Mouse (Mus musculus) cerebellum, postnatal 36 days (tissue): ENCODE measurements around the gene Rwdd2a.
"Not testable (repeated sequence)": the region's sequence is repeated elsewhere in the genome, so short reads cannot be mapped to it uniquely, and the experiment has no call there.

ENCODE experiments used
- DNase-seq, 2 experiments: peaks; one replicate each; pipeline ENCODE4 v3.0.0; 2021 to 2022; ENCODE audit warnings: mixed read lengths in 2 of 2

Gene Rwdd2a

GRCm38 (mm10) chr9:86592676-86593668 is 21.2 kb downstream of the Rwdd2a start:
- no peak for DNase-seq

GRCm38 (mm10) chr9:86594357-86594767 is 22.6 kb downstream of the Rwdd2a start:
- not testable (repeated sequence) for DNase-seq

GRCm38 (mm10) chr9:86596983-86597382 is 25.2 kb downstream of the Rwdd2a start:
- DNase-seq: not testable (repeated sequence)

GRCm38 (mm10) chr9:86599723-86600303 is 28.0 kb downstream of the Rwdd2a start:
- DNase-seq: no peak

- no peak for DNase-seq
These were observed 34.0 kb downstream of the Rwdd2a start for GRCm38 (mm10) chr9:86605776-86606175.

GRCm38 (mm10) chr9:86612091-86612490 is 40.3 kb downstream of the Rwdd2a start:
- DNase-seq: no peak

GRCm38 (mm10) chr9:86615765-86616164 is 44.0 kb downstream of the Rwdd2a start:
- DNase-seq: no peak

- DNase-seq: no peak
These were observed 46.2 kb downstream of the Rwdd2a start for GRCm38 (mm10) chr9:86617837-86618492.

GRCm38 (mm10) chr9:86619341-86620139 is 47.7 kb downstream of the Rwdd2a start:
- DNase-seq: no peak

- DNase-seq: no peak
These were observed 50.3 kb downstream of the Rwdd2a start for GRCm38 (mm10) chr9:86622062-86622461.

GRCm38 (mm10) chr9:86624039-86624438 is 52.2 kb downstream of the Rwdd2a start:
- DNase-seq: no peak
